Mouse (Mus musculus) cerebellum, postnatal 4 days (tissue): ENCODE results near the gene Zcchc14.

Experiments used
- DNase-seq, 2 experiments: peaks; one replicate each; pipeline ENCODE4 v3.0.0; 2022; ENCODE audit warnings: low spot score in 2 of 2, mixed read lengths in 1 of 2

The Zcchc14 gene

GRCm38 (mm10) chr8:121552506-121552905 lies 100.2 kb downstream of the Zcchc14 start:
- no peak for DNase-seq

GRCm38 (mm10) chr8:121551065-121551985 lies 101.4 kb downstream of the Zcchc14 start:
- no peak for DNase-seq

DNA sequence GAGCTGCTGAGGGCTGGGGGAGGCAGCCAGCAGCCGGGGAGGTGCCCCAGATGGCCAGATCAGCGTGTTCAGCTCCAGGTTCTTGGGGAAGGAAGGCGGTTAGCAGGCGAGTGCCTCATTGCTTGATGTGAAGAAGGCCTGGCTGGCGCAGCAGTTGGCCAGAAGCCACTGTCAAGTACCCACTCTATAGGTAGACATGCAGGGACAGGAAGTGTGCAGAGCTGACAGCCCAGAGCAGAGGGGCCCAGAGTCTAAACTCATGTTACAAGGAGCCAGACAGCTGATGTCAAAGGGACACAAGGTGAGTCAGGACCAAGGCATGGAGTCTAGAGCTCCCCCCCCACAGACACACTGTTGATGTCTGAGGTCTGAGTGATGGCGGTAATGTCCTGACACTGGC lies 102.6 kb downstream of the Zcchc14 start:
- DNase-seq: no peak
